Mouse (Mus musculus): ENCODE measurements around the gene Traf4. TPM values are rescaled to one million over a fixed set of nuclear protein-coding genes. Genes with fewer than 3 reads are reported as not detected.

The Traf4 gene
- total RNA-seq, 4 experiments from 2014 or later, result 18.0 to 31.3 (median 22.8) TPM

- DNase-seq, result no peak
Observed at GRCm38 (mm10) chr11:78166640-78167039, 1.3 kb upstream of the Traf4 start.

GRCm38 (mm10) chr11:78166161-78166560 lies 772 bp upstream of the Traf4 start:
- DNase-seq, result no peak

- DNase-seq, result no peak
Observed at GRCm38 (mm10) chr11:78165761-78166109, 346 bp upstream of the Traf4 start.

- DNase-seq, result no peak
Observed at GRCm38 (mm10) chr11:78164604-78164923, 825 bp downstream of the Traf4 start.

GRCm38 (mm10) chr11:78163681-78164603 lies 1.4 kb downstream of the Traf4 start:
- DNase-seq, result peak; percentile 77

GRCm38 (mm10) chr11:78163045-78163444 lies 2.3 kb downstream of the Traf4 start:
- DNase-seq, result no peak

GRCm38 (mm10) chr11:78162504-78162903 lies 2.9 kb downstream of the Traf4 start:
- DNase-seq, result peak; percentile 75

- no peak for DNase-seq
Observed at GRCm38 (mm10) chr11:78161968-78162367, 3.4 kb downstream of the Traf4 start.

- DNase-seq, result no peak
Observed at GRCm38 (mm10) chr11:78161169-78161568, 4.2 kb downstream of the Traf4 start.

GRCm38 (mm10) chr11:78160675-78161074 lies 4.7 kb downstream of the Traf4 start:
- DNase-seq, result no peak

GRCm38 (mm10) chr11:78160171-78160570 lies 5.2 kb downstream of the Traf4 start:
- no peak for DNase-seq

- no peak for DNase-seq
Observed at GRCm38 (mm10) chr11:78159557-78159956, 5.8 kb downstream of the Traf4 start.

GRCm38 (mm10) chr11:78159096-78159495 lies 6.3 kb downstream of the Traf4 start:
- DNase-seq, result no peak

- no peak for DNase-seq
Observed at GRCm38 (mm10) chr11:78156156-78156699, 9.2 kb downstream of the Traf4 start.

GRCm38 (mm10) chr11:78155674-78156073 lies 9.7 kb downstream of the Traf4 start:
- no peak for DNase-seq

GRCm38 (mm10) chr11:78153778-78154177 lies 11.6 kb downstream of the Traf4 start:
- DNase-seq, result no peak

- peak; percentile 73 for DNase-seq
Observed at GRCm38 (mm10) chr11:78152299-78153231, 12.8 kb downstream of the Traf4 start.

GRCm38 (mm10) chr11:78151161-78151560 lies 14.2 kb downstream of the Traf4 start:
- no peak for DNase-seq

- DNase-seq, result no peak
Observed at GRCm38 (mm10) chr11:78146707-78147543, 18.5 kb downstream of the Traf4 start.

GRCm38 (mm10) chr11:78146168-78146567 lies 19.2 kb downstream of the Traf4 start:
- DNase-seq, result no peak

- DNase-seq, result no peak
Observed at GRCm38 (mm10) chr11:78143520-78143919, 21.9 kb downstream of the Traf4 start.

GRCm38 (mm10) chr11:78140665-78141064 lies 24.7 kb downstream of the Traf4 start:
- DNase-seq, result no peak
